Mouse (Mus musculus): ENCODE results near the gene Tmem201.
A peak's percentile ranks its signal among the peaks of the same experiment; 100 is the strongest.
"Not testable (repeated sequence)": the region's sequence is repeated elsewhere in the genome, so short reads cannot be mapped to it uniquely, and the experiment has no call there.

Tmem201 gene

GRCm38 (mm10) chr4:149737383-149738324 is at the start of gene Tmem201:
Tmem201 (minus strand) TSS chr4:149738044.
- peak; percentile 92 for DNase-seq (ENCODE audit: low spot score in 2 of 2)

GRCm38 (mm10) chr4:149784901-149785300 is 47.1 kb upstream of the Tmem201 start:
- no peak for DNase-seq (ENCODE audit: low spot score in 2 of 2)

- DNase-seq (ENCODE audit: low spot score in 2 of 2): no peak
Measured at GRCm38 (mm10) chr4:149784371-149784770, 46.5 kb upstream of the Tmem201 start.

- no peak for DNase-seq (ENCODE audit: low spot score in 2 of 2)
Measured at GRCm38 (mm10) chr4:149782975-149783374, 45.1 kb upstream of the Tmem201 start.

- peak; percentile 39 to 66 for DNase-seq (ENCODE audit: low spot score in 2 of 2)
Measured at GRCm38 (mm10) chr4:149780565-149781356, 42.9 kb upstream of the Tmem201 start.

GRCm38 (mm10) chr4:149779966-149780365 is 42.1 kb upstream of the Tmem201 start:
- no peak for DNase-seq (ENCODE audit: low spot score in 2 of 2)

GRCm38 (mm10) chr4:149777126-149777525 is 39.3 kb upstream of the Tmem201 start:
- DNase-seq (ENCODE audit: low spot score in 2 of 2): no peak

- DNase-seq (ENCODE audit: low spot score in 2 of 2): no peak
Measured at GRCm38 (mm10) chr4:149775760-149776362, 38.0 kb upstream of the Tmem201 start.

- DNase-seq (ENCODE audit: low spot score in 2 of 2): no peak
Measured at GRCm38 (mm10) chr4:149775330-149775729, 37.5 kb upstream of the Tmem201 start.

GRCm38 (mm10) chr4:149774094-149774470 is 36.2 kb upstream of the Tmem201 start, which contains the start of gene Slc25a33:
Slc25a33 (minus strand) TSS chr4:149774277.
- DNase-seq (ENCODE audit: low spot score in 2 of 2): peak; percentile 93 to 94

GRCm38 (mm10) chr4:149773408-149774093 is 35.7 kb upstream of the Tmem201 start:
- DNase-seq (ENCODE audit: low spot score in 2 of 2): no peak

GRCm38 (mm10) chr4:149772394-149772793 is 34.5 kb upstream of the Tmem201 start:
- no peak for DNase-seq (ENCODE audit: low spot score in 2 of 2)

- DNase-seq (ENCODE audit: low spot score in 2 of 2): no peak
Measured at GRCm38 (mm10) chr4:149765201-149765600, 27.4 kb upstream of the Tmem201 start.

- no peak for DNase-seq (ENCODE audit: low spot score in 2 of 2)
Measured at GRCm38 (mm10) chr4:149763335-149763734, 25.5 kb upstream of the Tmem201 start.

- no peak for DNase-seq (ENCODE audit: low spot score in 2 of 2)
Measured at GRCm38 (mm10) chr4:149759517-149759916, 21.7 kb upstream of the Tmem201 start.

- DNase-seq (ENCODE audit: low spot score in 2 of 2): no peak
Measured at GRCm38 (mm10) chr4:149758423-149758822, 20.6 kb upstream of the Tmem201 start.

- DNase-seq (ENCODE audit: low spot score in 2 of 2): not testable (repeated sequence)
Measured at GRCm38 (mm10) chr4:149756546-149756945, 18.7 kb upstream of the Tmem201 start.

- no peak for DNase-seq (ENCODE audit: low spot score in 2 of 2)
Measured at GRCm38 (mm10) chr4:149752836-149753235, 15.0 kb upstream of the Tmem201 start.

- DNase-seq (ENCODE audit: low spot score in 2 of 2): no peak
Measured at GRCm38 (mm10) chr4:149752124-149752799, 14.4 kb upstream of the Tmem201 start.

- DNase-seq (ENCODE audit: low spot score in 2 of 2): no peak
Measured at GRCm38 (mm10) chr4:149750671-149751070, 12.8 kb upstream of the Tmem201 start.

GRCm38 (mm10) chr4:149749663-149750015 is 11.8 kb upstream of the Tmem201 start:
- DNase-seq (ENCODE audit: low spot score in 2 of 2): not testable (repeated sequence)
